Mouse (Mus musculus) thymus, adult 18-20 months (tissue): ENCODE data around the gene Nln.

ENCODE experiments used
- DNase-seq, 2 experiments: peaks; one replicate each; pipeline ENCODE4 v3.0.0; 2022; ENCODE audit warnings: mixed read lengths in 2 of 2

The Nln gene

DNA sequence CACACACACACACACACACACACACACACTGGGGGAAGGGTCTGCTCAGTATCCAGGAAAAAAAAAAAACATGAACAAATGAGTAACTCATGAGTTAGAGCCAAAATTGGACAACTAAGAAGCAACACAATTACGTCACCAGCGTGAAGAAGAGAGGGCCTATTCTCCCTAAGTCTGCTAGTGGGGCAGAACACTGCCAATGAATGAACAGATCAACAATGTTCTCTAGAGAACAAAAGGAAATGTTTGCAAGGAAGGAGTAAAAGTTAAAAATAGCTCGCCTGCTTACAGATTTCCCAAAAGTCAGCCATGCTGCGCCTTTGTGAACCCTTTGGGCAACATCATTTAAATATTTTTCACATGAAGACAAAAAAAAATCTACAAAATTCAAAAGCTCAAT lies 69.6 kb downstream of the Nln start:
- DNase-seq: no peak

- no peak for DNase-seq
Measured at GRCm38 (mm10) chr13:104038891-104039290, 70.5 kb downstream of the Nln start.

- no peak for DNase-seq
Measured at GRCm38 (mm10) chr13:104038358-104038757, 71.1 kb downstream of the Nln start.

DNA sequence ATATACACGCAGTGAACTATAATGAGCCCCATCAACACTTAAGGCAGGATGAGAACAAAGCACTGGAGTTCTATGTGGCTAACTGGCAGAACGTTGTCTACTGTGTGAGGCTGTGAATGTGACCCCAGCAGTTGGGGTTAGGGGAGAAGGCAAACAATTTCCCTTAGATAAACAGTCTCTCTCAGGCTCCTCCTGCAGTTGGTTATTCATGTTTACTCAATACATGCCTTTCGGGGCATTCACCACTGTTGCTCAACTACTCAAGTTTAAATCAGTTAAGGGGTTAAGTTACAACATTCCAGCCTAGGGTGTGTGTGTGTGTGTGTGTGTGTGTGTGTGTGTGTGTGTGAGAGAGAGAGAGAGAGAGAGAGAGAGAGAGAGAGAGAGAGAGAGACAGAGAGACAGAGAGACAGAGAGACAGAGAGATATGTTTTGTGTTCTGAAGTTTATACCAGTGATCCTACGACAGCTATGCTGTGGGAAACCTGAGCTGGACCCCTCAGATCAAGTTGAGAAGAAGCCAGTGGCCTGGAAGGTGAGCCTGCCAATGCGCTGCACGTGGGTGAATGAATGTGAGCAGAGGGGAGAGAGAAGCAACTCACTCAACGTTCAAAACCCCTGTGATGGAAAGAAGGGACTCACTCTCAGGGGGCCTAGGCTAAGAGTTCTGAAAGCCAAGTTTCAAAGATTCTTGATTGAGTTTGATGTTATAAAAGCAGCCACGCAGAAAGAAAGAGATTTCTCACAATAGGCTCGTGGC lies 71.7 kb downstream of the Nln start:
- no peak for DNase-seq

DNA sequence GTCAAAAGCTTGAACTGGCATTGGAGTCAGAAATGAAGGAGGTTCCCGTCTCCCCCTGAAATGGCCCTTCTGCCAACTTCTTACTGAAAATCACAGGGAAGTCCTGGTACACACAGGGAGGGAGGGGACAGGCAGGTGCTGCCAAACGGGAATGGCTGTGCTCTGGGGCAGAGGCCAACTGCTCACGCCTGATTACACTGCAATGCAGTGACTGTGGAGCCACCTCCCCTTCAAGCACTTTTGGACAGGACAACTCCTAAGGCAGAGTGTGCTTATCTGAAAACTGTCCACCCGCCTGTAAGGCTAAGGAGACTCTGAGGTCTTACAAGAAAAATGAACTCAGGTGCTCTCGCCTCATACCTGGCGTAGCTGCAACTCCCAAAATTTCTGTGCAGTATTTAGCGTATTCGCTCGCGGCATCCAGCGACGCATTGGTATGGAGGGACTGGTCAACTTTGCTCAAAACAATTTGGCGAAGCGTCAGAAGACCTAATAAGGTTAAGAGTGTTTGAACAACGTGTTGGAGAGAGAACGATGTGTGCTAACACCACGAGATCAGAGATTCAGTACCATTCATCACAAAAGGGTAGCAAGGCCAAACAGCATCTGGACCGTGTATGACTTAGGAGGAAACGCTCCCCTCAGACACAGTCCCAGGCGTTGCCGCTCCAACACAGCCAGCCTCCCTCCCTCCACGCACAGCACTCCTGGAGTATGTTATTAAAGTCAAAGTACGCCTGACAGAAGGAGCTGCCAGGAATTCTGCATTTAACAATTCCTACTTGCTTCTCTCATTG lies 72.7 kb downstream of the Nln start:
- no peak for DNase-seq

DNA sequence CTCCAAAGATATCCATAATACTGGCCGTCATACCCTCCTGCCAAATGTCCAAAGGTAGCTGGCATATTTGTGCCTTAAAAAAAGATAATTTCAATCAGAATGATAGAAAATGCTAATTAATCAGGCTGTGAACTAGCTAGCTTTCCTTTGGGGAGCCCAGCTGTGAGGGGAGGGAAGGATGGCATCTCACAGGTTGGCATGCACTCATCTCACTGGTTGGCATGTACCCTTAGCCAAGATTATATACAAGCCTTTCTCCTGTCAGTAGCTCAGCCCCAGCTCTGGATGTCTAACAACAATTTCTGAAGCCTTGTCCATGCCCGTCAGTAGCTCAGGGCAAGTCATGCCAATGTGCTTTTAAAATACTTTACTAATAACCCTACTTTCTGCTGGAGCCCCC lies 73.8 kb downstream of the Nln start:
- no peak for DNase-seq

DNA sequence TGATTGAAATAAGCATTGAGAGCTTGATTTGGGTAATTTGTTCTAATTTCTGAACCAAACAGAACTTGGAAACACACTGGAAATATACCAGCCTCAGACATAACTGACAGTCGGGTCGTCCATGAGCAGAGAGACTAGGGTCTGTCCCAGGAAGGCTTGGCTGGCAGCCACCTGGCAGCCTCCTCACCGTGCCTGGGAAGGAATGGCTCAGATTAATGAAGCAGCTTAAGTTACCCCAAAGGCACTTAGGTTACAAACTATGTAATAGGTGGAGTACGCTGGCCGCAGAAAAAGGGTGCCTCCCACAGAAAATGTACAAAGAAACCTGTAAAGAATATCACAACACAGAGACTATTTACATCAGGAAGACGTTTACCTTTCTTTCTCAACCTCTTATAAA lies 74.6 kb downstream of the Nln start:
- no peak for DNase-seq

GRCm38 (mm10) chr13:104032620-104033133 lies 76.7 kb downstream of the Nln start:
- DNase-seq: no peak

DNA sequence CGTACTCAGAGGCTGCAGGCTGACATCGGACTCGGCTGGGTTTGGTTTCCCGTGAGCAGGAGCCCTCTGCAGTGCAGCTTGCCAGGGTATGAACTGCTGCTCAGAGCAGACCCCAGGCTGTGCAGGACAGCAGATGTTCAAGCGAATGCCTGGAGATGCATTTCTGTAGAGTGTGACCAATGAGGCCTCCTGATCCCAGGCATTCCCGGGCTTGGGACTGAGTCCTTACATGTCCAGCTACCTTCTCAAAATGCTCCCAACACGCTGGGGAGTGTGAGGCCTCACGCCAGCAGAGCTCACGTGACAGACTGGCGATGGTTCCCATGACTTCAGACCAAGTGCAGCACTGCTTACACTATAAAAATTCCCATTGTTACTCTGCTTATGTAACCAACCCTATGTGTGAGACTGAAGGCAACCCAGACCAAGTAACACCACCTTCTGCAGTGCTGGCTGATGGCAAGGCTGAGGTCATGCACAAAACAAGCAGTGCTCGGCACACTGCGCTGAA lies 77.5 kb downstream of the Nln start:
- DNase-seq: no peak

DNA sequence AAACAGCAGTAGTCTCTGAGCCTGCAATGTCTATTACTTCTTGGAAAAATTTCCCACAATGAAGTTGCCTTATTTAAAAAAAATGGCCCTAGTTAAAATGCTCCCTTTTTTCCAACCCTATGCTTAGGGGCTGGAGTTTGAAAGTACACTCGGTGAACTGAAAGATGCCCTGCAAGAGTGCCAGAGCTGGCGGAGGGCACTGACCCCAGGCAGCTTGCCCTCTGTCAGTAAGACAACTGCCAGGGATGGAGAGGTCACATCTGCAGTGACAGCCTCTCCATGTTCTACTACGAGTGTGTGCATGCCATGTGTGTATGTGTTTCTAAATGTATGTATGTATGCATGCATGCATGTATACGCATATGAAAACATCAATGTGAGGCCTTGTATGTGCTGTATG lies 78.5 kb downstream of the Nln start:
- no peak for DNase-seq

GRCm38 (mm10) chr13:104029511-104029910 lies 79.9 kb downstream of the Nln start:
- DNase-seq: no peak

GRCm38 (mm10) chr13:104029089-104029488 lies 80.3 kb downstream of the Nln start:
- DNase-seq: no peak

GRCm38 (mm10) chr13:104026525-104026924 lies 82.9 kb downstream of the Nln start:
- DNase-seq: no peak

- DNase-seq: no peak
Measured at GRCm38 (mm10) chr13:104025710-104025995, 83.8 kb downstream of the Nln start.

DNA sequence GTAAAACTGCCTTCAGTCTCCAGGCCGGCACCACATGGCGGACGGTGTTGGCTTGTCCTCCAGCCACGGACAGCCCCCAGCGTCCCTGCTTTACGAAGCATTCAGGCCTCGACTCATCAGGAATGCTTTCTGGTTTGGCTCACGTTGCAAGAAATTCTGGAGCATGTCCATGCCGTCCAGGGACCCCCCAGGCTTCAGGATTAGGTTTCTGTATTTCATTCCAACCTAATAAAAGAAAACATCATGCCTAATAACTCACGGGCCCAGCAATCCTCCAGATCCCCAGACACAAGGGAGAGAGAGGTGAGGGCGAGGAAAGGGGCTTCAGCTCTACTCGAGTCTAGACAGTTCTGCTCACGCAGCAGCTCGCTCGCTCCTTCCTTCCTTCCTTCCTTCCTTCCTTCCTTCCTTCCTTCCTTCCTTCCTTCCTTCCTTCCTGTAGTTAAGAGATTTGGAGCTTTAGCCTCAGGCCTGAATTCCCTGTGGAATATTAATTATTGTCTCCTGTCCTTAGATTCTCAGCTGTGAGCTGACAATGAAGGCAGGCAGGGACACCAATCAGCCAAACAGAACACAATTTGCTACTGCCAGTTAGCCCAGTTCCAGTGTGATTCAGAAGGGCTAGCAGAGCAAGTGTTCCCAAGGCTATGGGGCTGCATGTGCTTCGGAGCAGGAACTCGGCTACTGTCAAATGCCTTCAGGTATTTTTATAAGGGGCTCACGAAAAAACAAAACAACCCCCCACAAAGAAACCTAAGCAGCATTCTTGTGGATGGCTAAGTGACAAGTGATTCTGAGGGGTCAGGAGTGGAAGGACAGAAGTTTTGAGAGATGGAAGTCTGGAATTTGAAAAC lies 84.3 kb downstream of the Nln start:
- DNase-seq: no peak

GRCm38 (mm10) chr13:104024275-104024674 lies 85.1 kb downstream of the Nln start:
- DNase-seq: no peak

- DNase-seq: no peak
Measured at GRCm38 (mm10) chr13:104023356-104023911, 86.0 kb downstream of the Nln start.

DNA sequence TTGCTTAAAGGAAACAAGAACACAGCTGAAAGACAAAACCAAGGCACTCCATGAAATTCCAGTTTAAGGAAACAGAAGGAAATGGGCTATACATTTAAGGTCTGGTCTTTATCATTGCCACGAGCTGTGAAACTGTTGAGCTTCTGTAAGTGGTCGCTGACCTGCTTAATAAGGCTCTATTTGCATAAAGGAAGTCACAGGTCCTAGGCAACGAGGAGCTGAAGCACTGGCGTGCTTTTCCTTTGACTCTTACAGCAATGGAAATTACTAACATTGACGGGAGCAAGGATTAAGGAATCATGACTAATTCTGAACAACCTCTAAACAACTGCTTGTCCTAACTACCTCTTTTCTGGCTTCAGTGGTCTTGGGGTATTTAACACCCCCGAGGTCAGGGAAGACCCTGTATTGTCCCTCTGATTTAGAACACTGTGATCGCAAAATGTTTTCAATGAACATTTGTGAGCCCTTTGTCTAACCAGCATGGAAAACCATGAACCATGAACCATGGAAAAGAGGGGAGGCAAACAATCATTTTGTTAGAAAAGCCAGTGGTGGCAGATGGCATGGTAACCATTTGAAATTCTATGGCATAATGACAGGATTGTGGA lies 90.8 kb downstream of the Nln start:
- DNase-seq: no peak

DNA sequence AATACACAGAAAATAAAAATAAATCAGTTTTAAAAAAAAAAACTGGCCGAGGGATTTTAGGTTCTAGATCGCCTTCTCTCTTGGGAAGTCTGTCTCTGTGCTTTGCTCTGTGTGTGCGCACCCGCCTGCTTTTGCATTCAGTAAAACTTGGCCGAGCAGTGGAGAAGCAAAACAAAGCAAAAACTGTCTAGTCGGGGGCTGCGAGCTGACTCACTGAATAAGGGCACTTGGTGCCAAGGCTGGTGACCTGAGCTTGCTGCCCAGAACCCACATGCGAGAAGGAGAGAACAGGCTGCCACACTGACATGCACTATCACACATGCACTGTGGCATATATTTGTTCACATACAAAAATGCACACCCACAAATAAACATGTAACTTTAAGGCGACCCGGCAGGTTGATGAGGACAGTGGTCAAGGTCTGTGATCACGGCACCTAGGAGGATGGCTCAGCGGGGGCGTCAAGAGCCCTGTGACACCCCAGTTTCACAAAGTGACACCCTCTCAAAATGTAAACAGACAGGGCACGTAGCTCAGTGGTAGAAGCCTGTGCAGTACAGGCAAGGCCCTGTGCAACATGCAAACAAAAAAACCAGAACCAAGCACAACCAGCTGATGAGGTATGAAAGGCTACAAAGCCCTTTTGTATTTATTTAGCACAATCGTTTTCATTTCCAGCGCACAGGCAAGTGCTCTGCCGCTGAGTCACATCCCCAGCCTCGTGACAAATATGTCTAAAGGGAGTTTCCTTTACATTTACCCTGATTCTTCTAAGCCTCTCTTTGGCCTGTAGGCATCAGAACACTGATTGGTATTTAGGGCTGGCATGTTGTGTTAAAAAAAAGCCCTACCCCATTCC lies 93.9 kb downstream of the Nln start:
- DNase-seq: no peak

GRCm38 (mm10) chr13:104014038-104014437 lies 95.4 kb downstream of the Nln start:
- no peak for DNase-seq

DNA sequence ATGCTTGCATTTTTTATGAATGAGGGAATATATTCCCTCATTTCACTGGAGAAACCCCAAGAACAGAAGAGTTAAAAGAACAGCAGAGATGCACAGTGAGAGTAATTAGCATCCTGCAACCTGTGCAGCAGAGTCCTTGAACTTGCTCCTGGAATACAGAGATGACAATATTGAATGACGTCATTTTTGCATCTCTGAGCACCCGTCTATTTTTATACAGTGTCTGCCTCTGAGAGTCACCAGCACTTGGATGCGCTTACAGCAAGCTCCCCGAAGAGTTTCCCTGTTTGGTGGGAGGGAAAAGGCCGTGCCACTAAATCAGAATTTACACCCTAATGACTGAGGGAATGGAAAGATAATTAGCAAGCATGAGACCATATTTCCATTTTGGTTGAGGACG lies 96.0 kb downstream of the Nln start:
- no peak for DNase-seq
